Mouse (Mus musculus) midbrain, embryonic 11.5 days (tissue): ENCODE measurements around the gene 1700022I11Rik. TPM values are rescaled to one million over a fixed set of nuclear protein-coding genes. Genes with fewer than 3 reads are reported as not detected.

ENCODE experiments used
- ATAC-seq: fragments of 200-750 bp; cut with Nextera tagmentation; 2 replicates; pipeline ENCODE4 v1.8.0; 2017; ENCODE audit warnings: moderate TSS enrichment, moderate library complexity; ENCODE audit not compliant: low FRiP score
- DNase-seq: peaks from one replicate; pipeline ENCODE4 v3.0.0; 2015; ENCODE audit warnings: low spot score; ENCODE audit errors: missing footprints
- H3K27ac ChIP-seq: fragments of 300-500 bp; sonication (generic); 2 replicates; pipeline ENCODE4 v1.5.1; 2014; ENCODE audit warnings: low read depth, low read length
- H3K27me3 ChIP-seq: fragments of 300-500 bp; sonication (generic); 2 replicates; pipeline ENCODE4 v1.6.1; 2014; ENCODE audit warnings: mild to moderate bottlenecking, low read length, moderate library complexity, mixed read lengths; ENCODE audit not compliant: control insufficient read depth, insufficient read depth
- H3K36me3 ChIP-seq: fragments of 300-500 bp; sonication (generic); 2 replicates; pipeline ENCODE4 v1.6.1; 2014; ENCODE audit warnings: mild to moderate bottlenecking, low read length, moderate library complexity, mixed read lengths; ENCODE audit not compliant: control insufficient read depth, insufficient read depth
- H3K4me1 ChIP-seq: fragments of 300-500 bp; sonication (generic); 2 replicates; pipeline ENCODE4 v1.6.1; 2014; ENCODE audit warnings: low read length; ENCODE audit not compliant: control insufficient read depth, insufficient read depth
- H3K4me2 ChIP-seq: fragments of 300-500 bp; sonication (generic); 2 replicates; pipeline ENCODE4 v1.6.1; 2014; ENCODE audit warnings: mild to moderate bottlenecking, moderate library complexity
- H3K4me3 ChIP-seq: fragments of 300-500 bp; sonication (generic); 2 replicates; pipeline ENCODE4 v1.5.1; 2014; ENCODE audit warnings: low read depth, low read length
- H3K9ac ChIP-seq: fragments of 300-500 bp; sonication (generic); 2 replicates; pipeline ENCODE4 v1.6.1; 2014; ENCODE audit warnings: low read length
- H3K9me3 ChIP-seq: fragments of 300-500 bp; sonication (generic); 2 replicates; pipeline ENCODE4 v1.6.1; 2016; ENCODE audit warnings: low read length; ENCODE audit not compliant: control insufficient read depth
- WGBS: fragments of 180-500 bp; shearing (Covaris S2); extraction: QIAGEN DNeasy Blood & Tissue Kit; methylation state at CpG from one replicate; pipeline ENCODE4 v1.1.7; 2014; 5-methylcytosine and 5-hydroxymethylcytosine counted together
- polyA plus RNA-seq: library from polyadenylated mRNA; unstranded; fragments of >200 nt; fragmentation: Nextera tagmentation; extraction: Ambion mirVana; gene quantifications from 2 replicates; pipeline ENCODE4 v1.2.1, GENCODE M21; 2014

1700022I11Rik gene
- polyA plus RNA-seq, 1 experiment from 2014 or later = 0.60 TPM

GRCm38 (mm10) chr4:43020876-43021275 lies 51.5 kb downstream of the 1700022I11Rik start:
- Histone ChIP-seq H3K36me3 (peaks cover 18% of the 10 kb centered on the region), H3K4me3 (no peak overlapping the region), H3K9me3 (no peaks in the 10 kb centered on the region), H3K4me1 (peaks cover 9% of the 10 kb centered on the region), H3K27me3 (no peaks in the 10 kb centered on the region), H3K4me2 (no peak overlapping the region), H3K27ac (no peak overlapping the region), H3K9ac (no peak overlapping the region)
- ATAC-seq (no peak), DNase-seq (peak; percentile 44)
- 80% methylated on average over 16 of the region's 16 CpGs for WGBS

GRCm38 (mm10) chr4:43021341-43021740 lies 51.9 kb downstream of the 1700022I11Rik start:
- H3K27ac ChIP-seq = no peak overlapping the region
- H3K9ac ChIP-seq = no peak overlapping the region
- H3K4me1 ChIP-seq = peaks cover 9% of the 10 kb centered on the region
- no peak overlapping the region for H3K4me3 ChIP-seq
- H3K9me3 ChIP-seq = no peaks in the 10 kb centered on the region
- DNase-seq (peak; percentile 60), ATAC-seq (no peak)
- WGBS = 65% methylated on average over 17 of the region's 17 CpGs
- no peak overlapping the region for H3K4me2 ChIP-seq
- peaks cover 18% of the 10 kb centered on the region for H3K36me3 ChIP-seq
- no peaks in the 10 kb centered on the region for H3K27me3 ChIP-seq

- Histone ChIP-seq H3K27ac (peak overlapping the region; percentile 57; the same call in 1 of the 2 replicates), H3K9me3 (no peaks in the 10 kb centered on the region), H3K4me2 (peak overlapping the region; percentile 67), H3K9ac (peak overlapping the region; percentile 61), H3K36me3 (peaks cover 17% of the 10 kb centered on the region), H3K4me1 (peaks cover 9% of the 10 kb centered on the region), H3K27me3 (no peaks in the 10 kb centered on the region), H3K4me3 (peak overlapping the region; percentile 51)
- ATAC-seq = no peak
- DNase-seq = peak; percentile 14
- 84% methylated on average over 14 of the region's 14 CpGs for WGBS
These were observed 55.3 kb downstream of the 1700022I11Rik start for GRCm38 (mm10) chr4:43024673-43025072.

- Histone ChIP-seq H3K9ac (peak within 1 kb of the TSS; percentile 61), H3K4me1 (peaks cover 11% of the 10 kb centered on the region), H3K27me3 (no peaks in the 10 kb centered on the region), H3K36me3 (peaks cover 14% of the 10 kb centered on the region), H3K9me3 (no peaks in the 10 kb centered on the region), H3K27ac (peak within 1 kb of the TSS; percentile 57), H3K4me2 (peak within 1 kb of the TSS; percentile 67), H3K4me3 (peak within 1 kb of the TSS; percentile 51)
- WGBS = 11% methylated on average over 42 of the region's 42 CpGs
- DNase-seq = peak; percentile 99
- ATAC-seq = peak; percentile 91
These were observed 55.9 kb downstream of the 1700022I11Rik start, which contains the start of gene Pigo for GRCm38 (mm10) chr4:43025084-43025960. Gene Pigo, minus strand, starts transcription at chr4:43025819.

- Histone ChIP-seq H3K4me1 (peaks cover 26% of the 10 kb centered on the region), H3K27ac (no peak overlapping the region), H3K36me3 (peaks cover 14% of the 10 kb centered on the region), H3K9me3 (no peaks in the 10 kb centered on the region), H3K9ac (no peak overlapping the region), H3K27me3 (no peaks in the 10 kb centered on the region), H3K4me2 (no peak overlapping the region), H3K4me3 (no peak overlapping the region)
- no peak for ATAC-seq
- DNase-seq = peak; percentile 35
- WGBS = 91% methylated on average over 7 of the region's 7 CpGs
These were observed 59.7 kb downstream of the 1700022I11Rik start for GRCm38 (mm10) chr4:43029121-43029520.

GRCm38 (mm10) chr4:43029749-43030148 lies 60.3 kb downstream of the 1700022I11Rik start:
- no peaks in the 10 kb centered on the region for H3K27me3 ChIP-seq
- DNase-seq (peak; percentile 66), ATAC-seq (no peak)
- peaks cover 20% of the 10 kb centered on the region for H3K4me1 ChIP-seq
- H3K36me3 ChIP-seq = peaks cover 14% of the 10 kb centered on the region
- no peak overlapping the region; the same call in 1 of the 2 replicates for H3K4me2 ChIP-seq
- WGBS = 91% methylated on average over 9 of the region's 9 CpGs
- no peak overlapping the region for H3K4me3 ChIP-seq
- H3K9me3 ChIP-seq = no peaks in the 10 kb centered on the region
- no peak overlapping the region for H3K27ac ChIP-seq
- no peak overlapping the region for H3K9ac ChIP-seq

- no peak for ATAC-seq
- no peak overlapping the region; the same call in 1 of the 2 replicates for H3K27ac ChIP-seq
- peaks cover 14% of the 10 kb centered on the region for H3K36me3 ChIP-seq
- peak overlapping the region; percentile 80 for H3K4me2 ChIP-seq
- H3K9ac ChIP-seq = peak overlapping the region; percentile 85
- 80% methylated on average over 9 of the region's 9 CpGs for WGBS
- DNase-seq = no peak
- H3K4me1 ChIP-seq = peaks cover 17% of the 10 kb centered on the region
- no peaks in the 10 kb centered on the region for H3K9me3 ChIP-seq
- no peaks in the 10 kb centered on the region for H3K27me3 ChIP-seq
- H3K4me3 ChIP-seq = peak overlapping the region; percentile 63
These were observed 60.9 kb downstream of the 1700022I11Rik start for GRCm38 (mm10) chr4:43030352-43030751.

GRCm38 (mm10) chr4:43030780-43031230 lies 61.4 kb downstream of the 1700022I11Rik start:
- H3K36me3 ChIP-seq = peaks cover 14% of the 10 kb centered on the region
- 1% methylated on average over 28 of the region's 28 CpGs for WGBS
- H3K9me3 ChIP-seq = no peaks in the 10 kb centered on the region
- DNase-seq = no peak
- no peaks in the 10 kb centered on the region for H3K27me3 ChIP-seq
- H3K27ac ChIP-seq = peak overlapping the region; percentile 91
- peak; percentile 65; the same call in 1 of the 2 replicates for ATAC-seq
- H3K4me2 ChIP-seq = peak overlapping the region; percentile 80
- H3K4me3 ChIP-seq = peak overlapping the region; percentile 63
- H3K4me1 ChIP-seq = peaks cover 17% of the 10 kb centered on the region
- H3K9ac ChIP-seq = peak overlapping the region; percentile 85
